Mouse (Mus musculus) MEL (cell line): ENCODE measurements at regions not wholly inside any gene's neighbourhood (a gene's known extent, or its start where the extent isn't known, plus 50 kb on each side); places are given as distances from the start of the nearest gene placed in this dataset.

Source experiments
- DNase-seq: peaks from one replicate; pipeline ENCODE4 v3.0.0; 2011; ENCODE audit warnings: low read depth, low spot score
- H3K27ac ChIP-seq: 2 replicates; pipeline ENCODE4 v1.5.1; 2012; ENCODE audit warnings: low read depth, mild to moderate bottlenecking, control low read depth, low read length, moderate library complexity; ENCODE audit not compliant: control insufficient read depth
- H3K27me3 ChIP-seq, 2 experiments: fragments of 150-350 bp in 1 of 2; sonication (generic) in 1 of 2; 2 replicates each; pipeline ENCODE4 v1.6.1; 2012; ENCODE audit warnings: low read length in 2 of 2, mild to moderate bottlenecking in 2 of 2, improper control_type of control experiment in 1 of 2, moderate library complexity in 1 of 2; ENCODE audit not compliant: insufficient read depth in 2 of 2, control insufficient read depth in 1 of 2
- H3K36me3 ChIP-seq, 2 experiments: 2 replicates each; pipeline ENCODE4 v1.6.1; 2012 to 2014; ENCODE audit warnings: low read length in 2 of 2, improper control_type of control experiment in 1 of 2, inconsistent platforms in 1 of 2, mild to moderate bottlenecking in 1 of 2; ENCODE audit not compliant: insufficient read depth in 2 of 2, control insufficient read depth in 1 of 2
- H3K4me1 ChIP-seq, 2 experiments: fragments of 150-350 bp in 1 of 2; sonication (generic) in 1 of 2; 2 replicates each; pipeline ENCODE4 v1.6.1; 2012; ENCODE audit warnings: low read length in 2 of 2, improper control_type of control experiment in 1 of 2, mild to moderate bottlenecking in 1 of 2; ENCODE audit not compliant: insufficient read depth in 2 of 2, control insufficient read depth in 1 of 2
- H3K4me3 ChIP-seq, 2 experiments: fragments of 150-350 bp in 1 of 2; sonication (generic) in 1 of 2; 2 replicates each; pipeline ENCODE4 v1.5.1; 2012; ENCODE audit warnings: low read depth in 2 of 2, low read length in 2 of 2, mild to moderate bottlenecking in 2 of 2, moderate library complexity in 2 of 2, control low read depth in 1 of 2, improper control_type of control experiment in 1 of 2; ENCODE audit not compliant: control insufficient read depth in 1 of 2, insufficient read depth in 1 of 2
- H3K79me2 ChIP-seq: 2 replicates; pipeline ENCODE4 v1.6.1; 2012; ENCODE audit warnings: mild to moderate bottlenecking, low read length, moderate library complexity; ENCODE audit not compliant: control insufficient read depth, poor library complexity, insufficient read depth
- H3K9ac ChIP-seq: 2 replicates; pipeline ENCODE4 v1.6.1; 2012; ENCODE audit warnings: low read depth, mild to moderate bottlenecking, control low read depth, low read length, moderate library complexity; ENCODE audit not compliant: control insufficient read depth, poor library complexity, severe bottlenecking
- H3K9me3 ChIP-seq: fragments of 150-350 bp; sonication (generic); replicated peaks from 2 replicates; pipeline ENCODE4 v1.6.1; 2012; ENCODE audit warnings: mild to moderate bottlenecking, low read length, improper control_type of control experiment, moderate library complexity; ENCODE audit not compliant: insufficient read depth
- BHLHE40 ChIP-seq: IDR thresholded peaks from 2 replicates; pipeline ENCODE4 v1.6.1; 2012; ENCODE audit warnings: low read depth, mild to moderate bottlenecking, inconsistent platforms, low read length, improper control_type of control experiment, borderline replicate concordance
- CHD1 ChIP-seq: IDR thresholded peaks from 2 replicates; pipeline ENCODE4 v1.6.1; 2012; ENCODE audit warnings: low read depth, mild to moderate bottlenecking, inconsistent platforms, low read length, improper control_type of control experiment
- EP300 ChIP-seq, 2 experiments: IDR thresholded peaks; 2 replicates each; pipeline ENCODE4 v1.6.1; 2011; ENCODE audit warnings: improper control_type of control experiment in 2 of 2, low read length in 2 of 2, low read depth in 1 of 2, mild to moderate bottlenecking in 1 of 2
- GABPA ChIP-seq: IDR thresholded peaks from 2 replicates; pipeline ENCODE4 v1.6.1; 2012; ENCODE audit warnings: low read depth, mild to moderate bottlenecking, inconsistent platforms, low read length, improper control_type of control experiment, moderate library complexity
- GATA1 ChIP-seq: IDR thresholded peaks from 2 replicates; pipeline ENCODE4 v1.6.1; 2011; ENCODE audit warnings: low read depth, low read length, improper control_type of control experiment
- MAFK ChIP-seq: IDR thresholded peaks from 2 replicates; pipeline ENCODE4 v1.6.1; 2011; ENCODE audit warnings: low read depth, mild to moderate bottlenecking, low read length, improper control_type of control experiment, borderline replicate concordance
- MAX ChIP-seq: IDR thresholded peaks from 2 replicates; pipeline ENCODE4 v1.6.1; 2011; ENCODE audit warnings: low read length, improper control_type of control experiment
- MEF2A ChIP-seq: IDR thresholded peaks from 2 replicates; pipeline ENCODE4 v1.6.1; 2014; ENCODE audit warnings: low read depth, mild to moderate bottlenecking, inconsistent platforms, low read length, improper control_type of control experiment; ENCODE audit not compliant: poor library complexity, insufficient replicate concordance, severe bottlenecking; ENCODE audit errors: extremely low read depth
- MXI1 ChIP-seq: IDR thresholded peaks from 2 replicates; pipeline ENCODE4 v1.6.1; 2011; ENCODE audit warnings: mild to moderate bottlenecking, low read depth, low read length, improper control_type of control experiment
- MYC ChIP-seq: IDR thresholded peaks from 2 replicates; pipeline ENCODE4 v1.6.1; 2011; ENCODE audit warnings: low read depth, mild to moderate bottlenecking, low read length, improper control_type of control experiment, moderate library complexity
- TAL1 ChIP-seq: IDR thresholded peaks from 2 replicates; pipeline ENCODE4 v1.6.1; 2012; ENCODE audit warnings: mild to moderate bottlenecking, inconsistent platforms, low read length, moderate library complexity, mixed read lengths
- TCF12 ChIP-seq: IDR thresholded peaks from 2 replicates; pipeline ENCODE4 v1.6.1; 2014; ENCODE audit warnings: low read depth, mild to moderate bottlenecking, inconsistent platforms, low read length, improper control_type of control experiment, moderate library complexity
- USF1 ChIP-seq: IDR thresholded peaks from 2 replicates; pipeline ENCODE4 v1.6.1; 2014; ENCODE audit warnings: low read depth, mild to moderate bottlenecking, inconsistent platforms, low read length, improper control_type of control experiment, moderate library complexity
- ZKSCAN1 ChIP-seq: IDR thresholded peaks from 2 replicates; pipeline ENCODE4 v1.6.1; 2012; ENCODE audit warnings: low read depth, mild to moderate bottlenecking, inconsistent platforms, low read length, improper control_type of control experiment, moderate library complexity
- ZNF384 ChIP-seq: IDR thresholded peaks from 2 replicates; pipeline ENCODE4 v1.6.1; 2012; ENCODE audit warnings: low read depth, mild to moderate bottlenecking, inconsistent platforms, low read length, improper control_type of control experiment

DNA sequence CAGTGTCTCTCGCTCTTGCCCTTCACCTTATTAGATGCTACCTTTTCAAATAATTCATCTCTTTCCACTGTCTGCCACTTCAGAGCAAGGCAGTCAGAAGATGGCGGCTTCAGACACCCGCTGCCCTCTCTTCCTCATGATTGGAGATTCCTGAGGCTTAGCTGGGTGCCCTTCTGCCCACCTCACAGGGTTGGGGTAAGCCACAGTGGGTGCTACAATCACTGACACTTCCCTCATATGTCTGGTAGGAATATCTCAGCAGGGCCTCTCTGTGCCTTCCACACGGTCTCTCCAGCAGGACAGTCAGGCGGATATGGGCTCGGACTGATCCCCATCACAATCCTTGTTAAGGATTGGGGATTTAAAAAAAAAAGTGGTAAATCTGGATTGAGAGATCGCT is 53.2 kb upstream of the Rpl36-ps4 start:
- no peaks in the 10 kb centered on the region for H3K36me3 ChIP-seq

DNA sequence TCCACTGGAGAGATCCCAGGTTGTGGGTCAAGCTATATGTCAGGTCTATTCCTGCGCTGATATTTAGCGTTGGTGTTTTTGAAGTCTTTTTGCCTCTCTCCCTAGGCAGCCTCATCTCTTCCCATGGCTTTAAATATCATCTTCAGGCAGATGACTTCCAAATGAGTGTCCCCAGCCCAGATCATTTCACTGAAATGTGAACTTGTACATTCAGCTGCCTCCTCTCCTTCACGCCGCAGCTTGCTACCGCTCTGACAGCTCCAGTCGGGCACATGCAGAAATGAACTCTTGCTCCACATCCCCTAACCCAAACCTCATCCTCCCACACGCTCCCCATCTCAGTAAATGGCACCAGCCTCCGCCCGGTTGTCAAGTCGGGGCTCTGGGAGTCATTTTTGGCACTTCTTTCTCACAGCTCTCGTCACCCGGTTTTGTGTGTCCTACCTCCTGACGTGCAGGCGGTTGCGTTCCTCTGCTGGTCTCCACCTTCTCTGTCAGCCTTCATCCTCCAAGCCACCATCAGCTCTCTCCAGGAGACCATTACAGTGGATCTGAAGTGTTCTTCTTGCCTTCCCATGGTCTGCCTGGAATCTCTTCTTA is 54.0 kb upstream of the Rpl36-ps4 start:
- TF ChIP-seq MAFK (no peak), TCF12 (no peak)
- TF ChIP-seq, all 39 proteins: peak for 0
- Histone ChIP-seq H3K9me3 (no peaks in the 10 kb centered on the region), H3K36me3 (no peaks in the 10 kb centered on the region), H3K27ac (no peak overlapping the region), H3K27me3 (no peaks in the 10 kb centered on the region), H3K79me2 (no peaks in the 10 kb centered on the region), H3K4me1 (no peaks in the 10 kb centered on the region; a peak in 1 of 4 replicates), H3K9ac (no peak overlapping the region), H3K4me3 (no peak overlapping the region)
- no peak for DNase-seq

More for the DNA sequence above, 53.2 kb upstream of the Rpl36-ps4 start:
- no peak overlapping the region for H3K4me3 ChIP-seq
- no peaks in the 10 kb centered on the region for H3K79me2 ChIP-seq
- TF ChIP-seq GABPA, result no peak
- TF ChIP-seq MEF2A, result no peak
- TF ChIP-seq MYC, result no peak
- TF ChIP-seq CHD1, result no peak
- no peak for TF ChIP-seq USF1
- no peak for TF ChIP-seq ZNF384
- no peak for TF ChIP-seq EP300 (IDR thresholded peaks at IDR 0.05; ENCODE audit: low read depth in 1 of 2, low read length in 2 of 2)
- no peak for TF ChIP-seq BHLHE40
- TF ChIP-seq, all 39 proteins: peak for 0
- H3K9ac ChIP-seq, result no peak overlapping the region
- H3K27me3 ChIP-seq, result no peaks in the 10 kb centered on the region
- no peaks in the 10 kb centered on the region for H3K9me3 ChIP-seq
- H3K4me1 ChIP-seq, result no peaks in the 10 kb centered on the region; a peak in 1 of 4 replicates
- H3K27ac ChIP-seq, result no peak overlapping the region
- no peak for DNase-seq

DNA sequence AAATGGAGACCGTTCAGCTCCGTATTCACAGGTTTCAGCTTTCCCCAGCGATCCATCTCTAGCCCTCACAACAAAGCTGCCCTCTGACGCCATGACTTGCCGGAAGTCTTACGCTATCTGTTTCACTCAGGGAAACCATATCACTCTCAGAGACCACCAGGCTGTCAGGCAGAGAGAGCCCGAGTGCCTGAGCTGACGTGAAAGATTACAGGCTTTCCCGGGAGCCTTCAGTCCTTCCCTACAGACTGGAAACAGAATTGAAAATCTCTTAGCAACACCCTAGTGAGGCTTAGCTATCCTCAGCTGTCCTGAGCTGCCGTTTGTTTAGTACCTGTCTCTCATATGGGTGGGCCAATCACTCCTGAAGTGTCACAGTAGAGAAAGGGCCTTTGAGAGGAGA is 54.6 kb upstream of the Rpl36-ps4 start:
- no peak overlapping the region for H3K27ac ChIP-seq
- TF ChIP-seq CHD1 (no peak), EP300 (IDR thresholded peaks at IDR 0.05; ENCODE audit: low read depth in 1 of 2, low read length in 2 of 2) (peak in 1 of 2 experiments; percentile 20; a peak in 1 of 4 replicates), ZKSCAN1 (no peak), MXI1 (no peak), MAX (no peak), GATA1 (peak; percentile 49), TAL1 (peak; percentile 25; the same call in 1 of the 2 replicates)
- H3K79me2 ChIP-seq, result no peaks in the 10 kb centered on the region
- no peaks in the 10 kb centered on the region; a peak in 1 of 4 replicates for H3K4me1 ChIP-seq
- peak overlapping the region; percentile 21 to 35; a peak in 3 of 4 replicates for H3K4me3 ChIP-seq
- no peaks in the 10 kb centered on the region for H3K9me3 ChIP-seq
- H3K9ac ChIP-seq, result peak overlapping the region; percentile 9; the same call in 1 of the 2 replicates
- H3K36me3 ChIP-seq, result no peaks in the 10 kb centered on the region
- no peaks in the 10 kb centered on the region for H3K27me3 ChIP-seq
- peak; percentile 54 for DNase-seq
